Mouse (Mus musculus) small intestine, adult 2 months (tissue): ENCODE measurements at regions not wholly inside any gene's neighbourhood (a gene's known extent, or its start where the extent isn't known, plus 50 kb on each side); places are given as distances from the start of the nearest gene placed in this dataset.

Source experiments
- CTCF ChIP-seq: fragments of 200-500 bp; IDR thresholded peaks from 2 replicates; pipeline ENCODE4 v1.5.1; 2012; ENCODE audit warnings: low read depth, mild to moderate bottlenecking, control low read depth, inconsistent platforms, low read length, moderate library complexity, mixed read lengths; ENCODE audit not compliant: insufficient replicate concordance, insufficient read length; ENCODE audit errors: extremely low read depth
- POLR2A ChIP-seq: fragments of 200-500 bp; IDR thresholded peaks from 2 replicates; pipeline ENCODE4 v1.6.1; 2012; ENCODE audit warnings: low read depth, mild to moderate bottlenecking, control low read depth, inconsistent platforms, low read length, moderate library complexity

DNA sequence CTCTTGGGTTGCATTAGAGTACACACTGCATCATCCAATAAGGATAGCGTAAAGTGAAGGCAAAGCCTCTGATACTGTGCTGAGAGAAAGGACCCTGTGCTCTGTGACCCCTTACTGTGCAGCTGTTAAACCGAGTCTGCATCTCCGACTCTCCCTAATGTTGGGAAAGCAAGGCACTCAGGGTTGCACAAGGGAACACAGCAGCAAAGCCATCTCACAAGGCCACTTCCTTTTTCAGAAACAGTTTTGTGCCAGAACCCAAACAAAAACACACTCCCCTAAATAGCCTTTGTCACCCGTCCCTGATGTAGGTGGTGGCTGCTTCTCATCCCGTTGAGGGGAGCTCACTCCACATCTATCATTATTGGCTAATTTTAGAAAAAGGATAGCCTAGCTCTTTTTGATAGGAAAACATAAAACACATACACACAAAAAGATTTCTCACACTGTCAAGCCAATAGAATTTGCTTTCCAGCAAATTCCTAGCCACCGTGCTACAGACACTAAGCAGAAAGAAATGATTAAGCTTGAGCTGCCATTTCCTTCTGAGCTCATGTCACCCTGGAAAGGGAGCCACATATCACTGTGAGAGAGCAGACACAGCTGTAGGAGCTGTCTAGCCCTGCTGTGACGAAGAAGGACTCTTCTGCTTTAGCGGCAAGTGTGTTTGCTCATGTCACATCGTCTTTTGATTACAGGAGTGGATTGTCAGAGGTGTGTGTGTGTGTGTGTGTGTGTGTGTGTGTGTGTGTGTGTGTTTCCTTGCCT lies 94.1 kb downstream of the Etaa1 start:
- TF ChIP-seq CTCF (no peak), POLR2A (no peak)
